Mouse (Mus musculus) megakaryocyte-erythroid progenitor cell, adult 5 weeks (primary cell): ENCODE results near the gene Atg101. TPM values are rescaled to one million over a fixed set of nuclear protein-coding genes. Genes with fewer than 3 reads are reported as not detected.

Experiments used
- polyA plus RNA-seq: library from polyadenylated mRNA; stranded (reverse); fragments of >175 nt; gene quantifications from 2 replicates; pipeline ENCODE4 v1.2.3, GENCODE M21; 2012

Gene Atg101
- polyA plus RNA-seq = 68.8 and 70.0 TPM in 2 replicates

DNA sequence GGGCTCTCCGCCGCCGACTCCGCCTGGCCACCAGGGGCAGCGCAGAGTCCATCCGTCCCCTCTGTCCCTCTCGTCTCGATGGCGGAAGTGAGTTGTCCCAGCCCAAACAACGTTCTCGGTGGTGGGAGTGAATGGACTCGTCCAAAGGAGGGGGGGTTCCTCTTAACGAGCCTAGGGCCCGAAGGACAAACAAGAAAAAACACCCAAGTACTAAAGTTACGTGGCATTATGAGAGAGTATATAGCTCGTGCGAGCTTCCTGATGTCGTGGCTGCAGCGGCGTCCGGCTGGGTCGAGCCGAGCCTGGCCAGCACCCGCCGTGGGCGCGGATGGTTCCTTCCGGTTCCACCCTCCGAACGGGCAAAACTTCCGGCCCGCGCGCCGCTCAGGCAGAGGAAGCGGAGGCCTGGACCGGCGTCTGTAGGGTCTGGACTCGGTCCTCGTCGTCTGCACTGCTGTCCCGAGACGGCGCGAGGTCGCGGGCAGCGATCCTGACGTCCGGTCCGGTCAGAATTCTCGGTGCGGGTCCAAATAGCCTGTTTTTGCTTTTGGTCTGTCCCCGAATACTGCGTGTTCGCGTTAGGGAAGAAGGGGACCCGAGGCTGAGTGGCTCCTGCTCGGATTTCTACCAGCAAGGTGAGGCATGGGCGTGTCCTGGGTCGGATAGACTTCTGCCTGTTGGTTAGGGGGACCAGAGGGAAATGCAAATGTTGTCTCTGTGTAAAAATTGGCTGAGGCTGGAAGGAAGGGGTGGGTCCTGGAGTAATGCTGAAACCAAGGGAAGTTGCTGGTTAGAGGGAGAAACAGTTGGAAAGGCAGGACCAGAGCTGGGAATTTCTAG lies at the start of gene Atg101:
Gene Atg101, plus strand, starts transcription at position 362 of the 840 bp plus-strand sequence.

DNA sequence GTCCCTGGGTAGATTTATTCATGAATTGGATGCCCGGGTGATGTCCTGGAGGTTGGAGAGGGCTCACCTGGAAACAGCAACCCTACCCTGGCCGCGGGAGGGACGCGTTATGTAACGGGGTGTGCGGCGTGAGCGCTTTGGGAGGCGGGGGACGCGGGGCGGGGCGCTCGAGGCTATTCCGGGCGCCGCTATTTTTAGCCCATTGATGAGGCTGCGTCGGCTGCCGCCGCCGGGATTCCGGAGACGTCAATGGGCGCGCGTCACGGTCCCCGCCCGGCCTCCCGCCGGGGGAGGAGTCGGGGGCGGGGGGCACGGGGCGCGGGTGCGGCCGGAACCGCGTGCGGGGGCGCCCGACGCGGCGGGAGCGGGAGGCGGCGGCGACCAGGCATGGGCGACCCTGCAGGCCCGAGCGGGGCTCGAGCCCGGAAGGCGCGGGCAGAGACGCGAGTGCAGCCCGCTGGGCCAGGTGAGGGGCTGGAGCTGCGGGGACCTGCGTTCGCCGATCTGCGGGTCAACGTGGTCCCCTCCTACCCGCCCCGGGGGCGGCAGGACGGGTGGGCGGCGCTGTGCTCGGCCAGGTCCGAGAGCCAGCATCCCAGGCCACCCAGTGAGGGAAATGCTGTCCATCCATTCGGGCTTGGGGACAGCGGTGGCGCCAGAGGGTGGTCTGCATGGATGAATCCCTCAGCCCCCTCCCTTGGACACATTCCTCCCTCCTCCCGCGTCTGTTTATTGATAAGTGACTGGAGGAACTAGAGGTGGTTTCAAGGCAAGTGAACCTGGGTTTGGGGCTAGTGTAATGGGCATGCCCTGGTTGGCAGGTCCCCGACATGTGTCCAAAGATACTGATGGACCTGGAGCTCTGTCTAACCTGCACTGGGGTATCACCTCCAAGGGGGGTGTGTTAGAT lies 29.9 kb upstream of the Atg101 start, which contains the start of gene Nr4a1:
Gene Nr4a1, plus strand, starts transcription at position 384 of the 910 bp plus-strand sequence.

DNA sequence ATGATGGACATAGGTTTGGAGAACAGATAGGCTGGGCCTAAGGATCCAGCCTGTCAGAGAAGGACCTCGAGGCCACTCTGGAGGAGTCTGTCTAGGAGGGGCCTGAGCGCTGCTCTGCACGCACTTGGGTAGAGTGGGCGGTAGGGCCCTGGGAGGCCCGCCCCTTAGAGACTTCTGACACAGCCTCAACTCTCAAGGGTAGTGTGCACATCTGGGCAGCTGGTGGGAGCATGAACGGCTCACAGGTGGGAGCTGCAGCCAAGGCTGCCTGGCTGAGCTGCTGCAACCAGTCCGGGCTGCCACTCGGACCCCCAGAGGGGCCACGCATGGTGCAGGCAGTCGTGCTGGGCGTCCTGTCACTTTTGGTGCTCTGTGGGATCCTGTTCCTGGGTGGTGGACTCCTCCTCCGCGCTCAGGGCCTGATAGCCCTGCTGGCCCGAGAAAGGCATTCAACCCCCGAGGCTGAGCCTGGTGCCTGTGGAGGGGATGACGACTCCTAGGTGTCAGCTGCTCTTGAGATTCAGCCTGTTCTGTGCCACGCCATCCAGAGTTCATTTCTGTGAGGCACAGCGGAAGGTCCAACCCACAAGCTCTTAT lies 9.1 kb downstream of the Atg101 start, which contains the start of gene 6030408B16Rik:
Gene 6030408B16Rik, plus strand, starts transcription at position 188 of the 597 bp plus-strand sequence.

Other genes with a start within 250 kb of the Atg101 start
- gene Gm47841, start 236.9 kb upstream of the Atg101 start, polyA plus RNA-seq = not detected in 2 replicates
- 0.03 and 0.06 TPM in 2 replicates for gene Fignl2, start 205.7 kb upstream of the Atg101 start, polyA plus RNA-seq
- not detected in 2 replicates for gene Ankrd33, start 168.5 kb upstream of the Atg101 start, polyA plus RNA-seq
- 2.0 and 6.2 TPM in 2 replicates for gene Acvrl1, start 155.8 kb upstream of the Atg101 start, polyA plus RNA-seq
- 6.0 and 6.1 TPM in 2 replicates for gene Acvr1b, start 110.2 kb upstream of the Atg101 start, polyA plus RNA-seq
- gene Grasp, start 60.1 kb upstream of the Atg101 start, polyA plus RNA-seq = 24.5 and 33.4 TPM in 2 replicates
- 218 and 261 TPM in 2 replicates for gene Nr4a1, start 30.0 kb upstream of the Atg101 start, polyA plus RNA-seq
- gene 6030408B16Rik, start 8.9 kb downstream of the Atg101 start, polyA plus RNA-seq = 0.05 and 0.25 TPM in 2 replicates
- gene Krt80, start 85.9 kb downstream of the Atg101 start, polyA plus RNA-seq = 1.8 and 1.9 TPM in 2 replicates
- 0.37 and 1.1 TPM in 2 replicates for gene Krt7, start 126.8 kb downstream of the Atg101 start, polyA plus RNA-seq
- 0.03 TPM in 1 of 2 replicates, not detected in the other for gene Krt87, start 154.5 kb downstream of the Atg101 start, polyA plus RNA-seq
- not detected in 2 replicates for gene Krt88, start 163.5 kb downstream of the Atg101 start, polyA plus RNA-seq
- gene Krt81, start 179.5 kb downstream of the Atg101 start, polyA plus RNA-seq = not detected in 2 replicates
- 0.08 and 0.31 TPM in 2 replicates for gene Krt86, start 189.2 kb downstream of the Atg101 start, polyA plus RNA-seq
- gene Krt83, start 207.2 kb downstream of the Atg101 start, polyA plus RNA-seq = 0.38 and 0.40 TPM in 2 replicates
- gene Gm49425, start 233.0 kb downstream of the Atg101 start, polyA plus RNA-seq = not detected in 2 replicates
- gene Krt84, start 248.5 kb downstream of the Atg101 start, polyA plus RNA-seq = not detected in 2 replicates